Mouse (Mus musculus) embryonic facial prominence, embryonic 14.5 days (tissue): ENCODE measurements around the gene Kcnmb3. TPM values are rescaled to one million over a fixed set of nuclear protein-coding genes. Genes with fewer than 3 reads are reported as not detected.

Source experiments
- ATAC-seq: fragments of 200-750 bp; cut with Nextera tagmentation; 2 replicates; pipeline ENCODE4 v1.8.0; 2017; ENCODE audit warnings: low read depth, moderate number of reproducible peaks, moderate TSS enrichment
- DNase-seq: peaks from one replicate; pipeline ENCODE4 v3.0.0-alpha.2; 2015; ENCODE audit warnings: low spot score
- H3K27ac ChIP-seq: fragments of 300-500 bp; sonication (generic); replicated peaks from 2 replicates; pipeline ENCODE4 v1.5.1; 2014; ENCODE audit warnings: low read depth, mild to moderate bottlenecking, low read length, moderate library complexity
- H3K27me3 ChIP-seq: fragments of 300-500 bp; sonication (generic); replicated peaks from 2 replicates; pipeline ENCODE4 v1.6.1; 2014; ENCODE audit warnings: low read length; ENCODE audit not compliant: control insufficient read depth, insufficient read depth
- H3K36me3 ChIP-seq: fragments of 300-500 bp; sonication (generic); 2 replicates; pipeline ENCODE4 v1.6.1; 2014; ENCODE audit warnings: low read length, mixed read lengths; ENCODE audit not compliant: control insufficient read depth, insufficient read depth
- H3K4me1 ChIP-seq: fragments of 300-500 bp; sonication (generic); 2 replicates; pipeline ENCODE4 v1.6.1; 2014; ENCODE audit warnings: antibody characterized with exemption, low read length; ENCODE audit not compliant: control insufficient read depth, insufficient read depth
- H3K4me2 ChIP-seq: fragments of 300-500 bp; sonication (generic); 2 replicates; pipeline ENCODE4 v1.6.1; 2014; ENCODE audit warnings: low read depth, mild to moderate bottlenecking, low read length, moderate library complexity, mixed read lengths
- H3K4me3 ChIP-seq: fragments of 300-500 bp; sonication (generic); 2 replicates; pipeline ENCODE4 v1.5.1; 2014; ENCODE audit warnings: low read depth, mild to moderate bottlenecking, low read length
- H3K9ac ChIP-seq: fragments of 300-500 bp; sonication (generic); 2 replicates; pipeline ENCODE4 v1.6.1; 2014; ENCODE audit warnings: low read depth, mild to moderate bottlenecking, low read length, moderate library complexity, mixed read lengths
- H3K9me3 ChIP-seq: fragments of 300-500 bp; sonication (generic); 2 replicates; pipeline ENCODE4 v1.6.1; 2016; ENCODE audit warnings: low read length; ENCODE audit not compliant: control insufficient read depth
- WGBS: fragments of 180-500 bp; shearing (Covaris S2); extraction: QIAGEN DNeasy Blood & Tissue Kit; methylation state at CpG from one replicate; pipeline ENCODE4 v1.1.7; 2014; 5-methylcytosine and 5-hydroxymethylcytosine counted together
- polyA plus RNA-seq: library from polyadenylated mRNA; unstranded; fragments of >200 nt; fragmentation: Nextera tagmentation; extraction: Ambion mirVana; gene quantifications from 2 replicates; pipeline ENCODE4 v1.2.1, GENCODE M21; 2014

Kcnmb3 gene
- polyA plus RNA-seq, 1 experiment from 2014 or later: 0.19 TPM

DNA sequence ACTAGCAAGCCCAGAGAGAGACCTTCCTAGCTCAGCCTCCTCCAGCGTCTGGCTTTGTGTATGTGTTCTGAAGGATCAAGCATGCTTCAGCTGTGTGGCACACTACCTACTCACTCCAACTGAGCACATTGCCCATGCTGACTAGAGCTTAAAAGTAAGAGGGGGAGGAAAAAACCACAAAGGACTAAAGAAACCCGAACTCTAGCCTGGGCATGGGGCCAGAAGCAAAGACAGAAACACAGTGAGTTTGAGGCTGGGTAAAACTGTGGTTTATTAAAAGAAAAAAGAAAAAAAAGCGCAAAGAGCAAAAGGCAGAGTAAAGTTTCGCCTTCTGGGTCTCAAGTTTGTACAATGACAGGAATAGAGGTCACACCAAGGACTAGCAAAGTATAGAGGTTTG lies 5.5 kb downstream of the Kcnmb3 start:
- H3K9ac ChIP-seq: no peak overlapping the region
- DNase-seq: peak; percentile 34
- H3K4me3 ChIP-seq: no peak overlapping the region
- no peak; the same call in 1 of the 2 replicates for ATAC-seq
- WGBS: 59% methylated on average over 4 of the region's 4 CpGs
- no peak overlapping the region for H3K27ac ChIP-seq
- H3K27me3 ChIP-seq: no peaks in the 10 kb centered on the region
- no peak overlapping the region for H3K4me2 ChIP-seq
- no peaks in the 10 kb centered on the region for H3K9me3 ChIP-seq
- no peaks in the 10 kb centered on the region for H3K4me1 ChIP-seq
- H3K36me3 ChIP-seq: no peaks in the 10 kb centered on the region

DNA sequence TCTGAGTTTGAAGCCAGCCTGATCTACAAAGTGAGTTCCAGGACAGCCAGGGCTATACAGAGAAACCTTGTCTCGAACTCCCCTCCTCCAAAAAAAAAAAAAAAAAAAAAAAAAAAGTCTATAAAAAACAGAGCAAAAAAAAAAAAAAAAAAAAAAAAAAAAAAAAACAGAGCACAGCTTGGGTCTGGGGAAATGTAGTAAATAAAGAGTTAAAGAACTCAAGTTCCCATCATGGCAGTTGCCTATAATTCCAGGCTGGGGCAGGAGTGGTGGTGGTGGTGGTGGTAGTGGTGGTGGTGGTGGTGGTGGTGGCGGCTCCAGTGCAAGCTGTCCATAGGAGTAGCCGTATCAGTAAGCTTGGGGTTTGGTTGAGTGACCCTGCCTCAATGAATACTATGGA lies 9.0 kb downstream of the Kcnmb3 start:
- Histone ChIP-seq H3K4me1 (no peaks in the 10 kb centered on the region), H3K27ac (no peak overlapping the region), H3K9ac (no peak overlapping the region), H3K36me3 (no peaks in the 10 kb centered on the region), H3K9me3 (no peaks in the 10 kb centered on the region), H3K27me3 (no peaks in the 10 kb centered on the region), H3K4me2 (no peak overlapping the region), H3K4me3 (no peak overlapping the region)
- no peak for ATAC-seq
- no peak for DNase-seq
- 77% methylated on average over 3 of the region's 3 CpGs for WGBS

DNA sequence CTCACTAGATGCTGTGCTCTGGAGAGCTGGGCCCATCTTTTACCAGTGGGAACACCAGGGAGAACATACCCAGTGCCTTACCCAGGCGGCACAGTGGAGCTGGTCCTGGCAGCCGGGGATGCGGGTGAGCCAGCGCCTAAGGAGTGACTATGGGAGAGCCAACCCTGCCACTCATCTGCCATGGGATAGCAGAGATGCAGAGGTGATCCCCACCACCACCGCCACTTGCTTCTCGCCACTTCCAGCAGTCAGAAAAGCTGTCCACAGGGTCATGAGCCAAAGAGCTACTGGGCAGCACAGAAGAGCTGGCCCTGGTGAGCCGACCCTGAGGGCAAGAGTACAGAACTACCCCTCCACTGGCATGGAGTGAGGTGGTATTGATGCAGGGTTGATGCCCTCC lies 12.1 kb downstream of the Kcnmb3 start:
- Histone ChIP-seq H3K9me3 (no peaks in the 10 kb centered on the region), H3K4me1 (no peaks in the 10 kb centered on the region), H3K36me3 (no peaks in the 10 kb centered on the region), H3K9ac (no peak overlapping the region), H3K4me3 (no peak overlapping the region), H3K27ac (no peak overlapping the region), H3K4me2 (no peak overlapping the region), H3K27me3 (no peaks in the 10 kb centered on the region)
- 91% methylated on average over 7 of the region's 7 CpGs for WGBS
- DNase-seq: no peak
- ATAC-seq: no peak

- no peak overlapping the region for H3K9ac ChIP-seq
- no peak overlapping the region for H3K4me2 ChIP-seq
- no peak overlapping the region for H3K4me3 ChIP-seq
- no peak overlapping the region for H3K27ac ChIP-seq
- no peaks in the 10 kb centered on the region for H3K9me3 ChIP-seq
- DNase-seq (no peak), ATAC-seq (no peak)
- no peaks in the 10 kb centered on the region for H3K27me3 ChIP-seq
- H3K36me3 ChIP-seq: no peaks in the 10 kb centered on the region
- H3K4me1 ChIP-seq: no peaks in the 10 kb centered on the region
- 85% methylated on average over 10 of the region's 10 CpGs for WGBS
These were observed 18.8 kb downstream of the Kcnmb3 start for GRCm38 (mm10) chr3:32473184-32473583.

DNA sequence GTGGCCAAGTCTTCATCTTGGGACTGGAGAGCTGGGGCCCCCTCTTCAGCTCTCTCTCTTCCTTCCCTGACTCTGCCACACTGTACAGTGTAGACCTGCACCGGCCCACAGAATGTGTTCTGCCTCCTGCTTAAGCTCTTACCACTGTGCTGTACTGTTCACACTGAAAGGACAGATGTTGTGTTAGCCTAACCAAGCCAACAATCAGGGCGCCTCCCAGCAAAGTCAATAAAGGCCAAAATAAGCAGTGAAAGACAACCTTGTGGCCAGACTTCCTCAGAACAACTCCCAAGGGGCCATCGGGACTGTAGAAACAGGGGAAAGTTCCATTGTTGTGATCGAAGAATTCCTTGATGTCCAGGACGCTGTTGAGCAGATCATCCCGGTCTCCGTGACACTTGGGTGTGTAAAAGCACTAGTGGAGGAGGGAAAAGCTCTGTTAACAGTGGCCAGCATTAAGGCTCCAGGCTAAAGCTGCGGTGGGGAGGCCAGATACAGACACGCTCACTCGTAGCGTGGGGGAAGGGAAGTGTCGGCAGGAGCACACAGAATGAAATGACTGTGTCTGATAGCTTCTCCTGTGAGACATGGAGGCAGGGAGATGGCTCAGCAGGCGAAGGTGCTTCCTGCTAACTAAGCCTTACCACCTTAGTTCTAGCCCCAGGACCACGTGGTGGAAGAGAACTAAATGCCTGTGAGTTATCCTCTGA lies 19.7 kb downstream of the Kcnmb3 start:
- Histone ChIP-seq H3K4me3 (no peak overlapping the region), H3K27me3 (no peaks in the 10 kb centered on the region), H3K9me3 (no peaks in the 10 kb centered on the region), H3K4me2 (no peak overlapping the region), H3K4me1 (no peaks in the 10 kb centered on the region), H3K27ac (no peak overlapping the region), H3K9ac (no peak overlapping the region), H3K36me3 (no peaks in the 10 kb centered on the region)
- DNase-seq: peak; percentile 10
- no peak for ATAC-seq
- 40% methylated on average over 14 of the region's 14 CpGs for WGBS

DNA sequence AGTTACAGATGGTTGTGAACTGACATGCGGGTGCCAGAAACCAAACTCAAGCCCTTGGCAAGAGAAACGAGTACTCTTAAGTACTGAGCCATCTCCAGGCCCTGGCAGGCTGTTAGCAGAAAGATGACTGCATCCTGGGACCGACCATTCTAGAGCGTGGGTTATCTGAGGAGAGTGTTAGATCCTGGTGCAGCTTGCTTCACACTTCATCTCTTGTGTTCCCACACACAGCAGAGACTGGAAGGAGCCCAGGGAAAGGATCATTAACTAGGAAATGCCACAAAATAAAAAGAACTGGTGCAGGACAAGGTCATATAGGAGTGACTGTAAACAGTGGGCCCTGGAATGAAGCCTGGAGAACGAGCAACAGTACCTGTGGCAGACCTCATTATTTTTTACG lies 20.9 kb downstream of the Kcnmb3 start:
- Histone ChIP-seq H3K9me3 (no peaks in the 10 kb centered on the region), H3K9ac (no peak overlapping the region), H3K4me1 (no peaks in the 10 kb centered on the region), H3K27ac (no peak overlapping the region), H3K4me2 (no peak overlapping the region), H3K27me3 (no peaks in the 10 kb centered on the region), H3K4me3 (no peak overlapping the region), H3K36me3 (peaks cover 5% of the 10 kb centered on the region)
- no peak for ATAC-seq
- WGBS: 78% methylated on average over 6 of the region's 6 CpGs
- DNase-seq: no peak

DNA sequence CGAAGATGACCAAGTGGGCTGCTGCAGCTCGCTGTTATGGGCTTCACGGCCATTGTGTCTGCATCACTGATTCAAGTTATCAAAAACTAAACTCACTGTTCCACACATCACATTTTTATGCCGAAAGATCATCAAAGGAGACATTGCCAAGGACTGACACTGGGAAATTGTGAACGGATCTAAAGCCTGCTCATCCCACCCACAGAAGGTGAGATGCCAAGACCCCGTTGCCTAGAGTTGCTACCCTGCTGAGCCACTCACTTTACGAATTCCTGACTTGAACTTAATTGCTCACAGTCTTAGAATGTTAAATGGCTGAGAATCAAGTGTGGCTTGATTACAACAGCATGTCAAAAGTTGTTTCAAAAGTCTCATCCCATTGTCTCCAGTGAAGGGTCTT lies 21.6 kb downstream of the Kcnmb3 start:
- no peak for DNase-seq
- Histone ChIP-seq H3K27ac (no peak overlapping the region), H3K4me2 (no peak overlapping the region), H3K9ac (no peak overlapping the region), H3K36me3 (peaks cover 6% of the 10 kb centered on the region), H3K4me3 (no peak overlapping the region), H3K4me1 (no peaks in the 10 kb centered on the region), H3K9me3 (no peaks in the 10 kb centered on the region), H3K27me3 (no peaks in the 10 kb centered on the region)
- WGBS: 70% methylated on average over 7 of the region's 7 CpGs
- no peak for ATAC-seq

- no peaks in the 10 kb centered on the region for H3K4me1 ChIP-seq
- no peak overlapping the region for H3K4me2 ChIP-seq
- no peak overlapping the region for H3K9ac ChIP-seq
- H3K36me3 ChIP-seq: peaks cover 21% of the 10 kb centered on the region
- H3K4me3 ChIP-seq: no peak overlapping the region
- H3K27ac ChIP-seq: no peak overlapping the region
- DNase-seq: no peak
- ATAC-seq: no peak
- WGBS: 72% methylated on average over 4 of the region's 4 CpGs
- no peaks in the 10 kb centered on the region for H3K9me3 ChIP-seq
- no peaks in the 10 kb centered on the region for H3K27me3 ChIP-seq
These were observed 23.6 kb downstream of the Kcnmb3 start for GRCm38 (mm10) chr3:32468411-32468810.

- H3K4me1 ChIP-seq: no peaks in the 10 kb centered on the region
- H3K27me3 ChIP-seq: no peaks in the 10 kb centered on the region
- H3K4me3 ChIP-seq: no peak overlapping the region
- WGBS: 90% methylated on average over 4 of the region's 4 CpGs
- peaks cover 32% of the 10 kb centered on the region for H3K36me3 ChIP-seq
- no peak overlapping the region for H3K4me2 ChIP-seq
- H3K9ac ChIP-seq: no peak overlapping the region
- no peak overlapping the region for H3K27ac ChIP-seq
- ATAC-seq (no peak), DNase-seq (no peak)
- H3K9me3 ChIP-seq: no peaks in the 10 kb centered on the region
These were observed 24.7 kb downstream of the Kcnmb3 start for GRCm38 (mm10) chr3:32467321-32467720.
